Mouse (Mus musculus) heart, embryonic 14.5 days (tissue): ENCODE results near the gene Phb2. TPM values are rescaled to one million over a fixed set of nuclear protein-coding genes. Genes with fewer than 3 reads are reported as not detected.
"Not testable (repeated sequence)": the region's sequence is repeated elsewhere in the genome, so short reads cannot be mapped to it uniquely, and the experiment has no call there.

Experiments
- ATAC-seq: fragments of 200-750 bp; cut with Nextera tagmentation; 2 replicates; pipeline ENCODE4 v1.8.0; 2017; ENCODE audit warnings: low read depth, moderate TSS enrichment; ENCODE audit not compliant: insufficient number of reproducible peaks, insufficient read depth, low FRiP score
- H3K27ac ChIP-seq, 2 experiments: fragments of 200-500 bp in 1 of 2; fragments of 300-500 bp in 1 of 2; sonication (generic) in 1 of 2; replicated peaks in 1 of 2; 2 replicates each; pipeline ENCODE4 v1.5.1; 2012 to 2014; ENCODE audit warnings: low read depth in 2 of 2, low read length in 2 of 2, control low read depth in 1 of 2, mild to moderate bottlenecking in 1 of 2, mixed read lengths in 1 of 2; ENCODE audit not compliant: control insufficient read depth in 1 of 2, insufficient read depth in 1 of 2
- H3K27me3 ChIP-seq: fragments of 300-500 bp; sonication (generic); 2 replicates; pipeline ENCODE4 v1.6.1; 2014; ENCODE audit warnings: mild to moderate bottlenecking, low read length, control low read depth; ENCODE audit not compliant: control insufficient read depth, insufficient read depth
- H3K36me3 ChIP-seq: fragments of 300-500 bp; sonication (generic); 2 replicates; pipeline ENCODE4 v1.6.1; 2014; ENCODE audit warnings: mild to moderate bottlenecking, control low read depth, low read length, mixed read lengths; ENCODE audit not compliant: control insufficient read depth, insufficient read depth
- H3K4me1 ChIP-seq, 2 experiments: fragments of 200-500 bp in 1 of 2; fragments of 300-500 bp in 1 of 2; sonication (generic) in 1 of 2; 2 replicates each; pipeline ENCODE4 v1.6.1; 2012 to 2014; ENCODE audit warnings: low read length in 2 of 2, control low read depth in 1 of 2, mixed read lengths in 1 of 2; ENCODE audit not compliant: control insufficient read depth in 2 of 2, insufficient read depth in 2 of 2
- H3K4me2 ChIP-seq: fragments of 300-500 bp; sonication (generic); 2 replicates; pipeline ENCODE4 v1.6.1; 2014; ENCODE audit warnings: mild to moderate bottlenecking, low read length
- H3K4me3 ChIP-seq, 2 experiments: fragments of 200-500 bp in 1 of 2; fragments of 300-500 bp in 1 of 2; sonication (generic) in 1 of 2; 2 replicates each; pipeline ENCODE4 v1.5.1; 2012 to 2014; ENCODE audit warnings: low read length in 2 of 2, mild to moderate bottlenecking in 2 of 2, control low read depth in 1 of 2, low read depth in 1 of 2, moderate library complexity in 1 of 2; ENCODE audit not compliant: control insufficient read depth in 1 of 2, insufficient read depth in 1 of 2
- H3K9ac ChIP-seq: fragments of 300-500 bp; sonication (generic); 2 replicates; pipeline ENCODE4 v1.6.1; 2014; ENCODE audit warnings: mild to moderate bottlenecking, low read length
- H3K9me3 ChIP-seq: fragments of 300-500 bp; sonication (generic); 2 replicates; pipeline ENCODE4 v1.6.1; 2016; ENCODE audit warnings: low read length, control low read depth; ENCODE audit not compliant: control insufficient read depth
- WGBS: fragments of 180-500 bp; shearing (Covaris S2); extraction: QIAGEN DNeasy Blood & Tissue Kit; methylation state at CpG from one replicate; pipeline ENCODE4 v1.1.7; 2014; 5-methylcytosine and 5-hydroxymethylcytosine counted together
- polyA plus RNA-seq: library from polyadenylated mRNA; unstranded; fragments of >200 nt; fragmentation: Nextera tagmentation; extraction: Ambion mirVana; gene quantifications from 2 replicates; pipeline ENCODE4 v1.2.1, GENCODE M21; 2014

Gene Phb2
- polyA plus RNA-seq, 1 experiment from 2014 or later, result 295 TPM

DNA sequence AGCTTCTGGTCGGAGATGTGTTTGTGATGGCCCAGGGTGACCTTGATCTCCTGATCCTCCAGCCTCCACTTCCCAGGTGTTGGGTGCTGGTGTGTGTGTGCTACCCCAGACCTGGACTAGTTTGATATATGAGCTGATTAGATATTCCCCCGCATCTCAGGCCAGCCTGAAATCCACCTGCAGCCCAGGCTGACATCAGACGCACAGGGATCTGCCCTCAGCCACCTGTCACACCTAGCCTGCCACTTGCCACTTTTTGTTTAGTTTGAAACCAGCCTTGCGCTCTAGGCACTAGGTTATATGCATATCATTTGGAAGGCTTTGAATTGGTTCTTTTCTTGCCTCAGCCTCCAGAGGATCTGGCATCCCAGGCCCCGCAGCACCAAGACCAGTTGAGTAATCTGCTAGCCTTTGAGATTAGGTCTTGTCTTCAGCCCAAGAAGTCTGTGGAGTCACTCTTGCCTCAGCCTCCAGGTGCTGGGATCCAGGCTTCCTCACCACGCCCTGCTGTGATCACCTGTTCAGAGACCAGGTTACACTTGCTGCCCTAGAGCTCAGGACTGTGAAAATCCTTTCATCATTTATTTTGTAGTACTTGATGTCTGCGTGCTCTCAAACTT, 41.7 kb upstream of the Phb2 start:
- Histone ChIP-seq H3K4me2 (no peak overlapping the region), H3K27ac (no peak overlapping the region), H3K27me3 (no peaks in the 10 kb centered on the region), H3K9me3 (no peaks in the 10 kb centered on the region), H3K36me3 (peaks cover 4% of the 10 kb centered on the region), H3K9ac (no peak overlapping the region), H3K4me3 (no peak overlapping the region), H3K4me1 (peaks cover 0 to 2% of the 10 kb centered on the region in 2 experiments; a peak in 1 of 4 replicates)
- no peak for ATAC-seq
- 88% methylated on average over 7 of the region's 7 CpGs for WGBS

DNA sequence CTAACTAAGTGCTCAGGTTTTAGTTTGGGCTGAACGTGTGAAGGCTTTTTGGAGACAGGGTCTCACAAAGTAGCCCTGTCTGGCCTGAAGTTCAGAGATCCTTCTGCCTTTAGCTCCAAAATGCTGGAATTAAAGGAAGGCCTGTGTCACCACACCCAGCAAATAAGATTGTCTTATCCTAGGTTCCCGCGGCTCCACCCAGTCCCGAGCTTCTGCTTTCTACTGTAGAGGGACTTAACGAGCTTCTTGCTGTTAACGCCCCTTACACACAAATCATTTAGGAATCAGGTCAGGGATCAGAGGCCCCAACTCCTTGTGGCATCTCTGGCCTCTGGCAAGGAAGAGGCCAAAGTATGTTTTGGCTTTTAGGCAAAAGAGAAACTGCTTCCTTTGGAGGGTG, 40.0 kb upstream of the Phb2 start:
- WGBS, result 48% methylated on average over 6 of the region's 6 CpGs
- Histone ChIP-seq H3K4me3 (no peak overlapping the region), H3K36me3 (peaks cover 4% of the 10 kb centered on the region; the same call in 1 of the 2 replicates), H3K27ac (no peak overlapping the region), H3K4me2 (no peak overlapping the region), H3K27me3 (no peaks in the 10 kb centered on the region), H3K9ac (no peak overlapping the region), H3K4me1 (peaks cover 0 to 2% of the 10 kb centered on the region in 2 experiments; a peak in 1 of 4 replicates), H3K9me3 (no peaks in the 10 kb centered on the region)
- no peak for ATAC-seq

DNA sequence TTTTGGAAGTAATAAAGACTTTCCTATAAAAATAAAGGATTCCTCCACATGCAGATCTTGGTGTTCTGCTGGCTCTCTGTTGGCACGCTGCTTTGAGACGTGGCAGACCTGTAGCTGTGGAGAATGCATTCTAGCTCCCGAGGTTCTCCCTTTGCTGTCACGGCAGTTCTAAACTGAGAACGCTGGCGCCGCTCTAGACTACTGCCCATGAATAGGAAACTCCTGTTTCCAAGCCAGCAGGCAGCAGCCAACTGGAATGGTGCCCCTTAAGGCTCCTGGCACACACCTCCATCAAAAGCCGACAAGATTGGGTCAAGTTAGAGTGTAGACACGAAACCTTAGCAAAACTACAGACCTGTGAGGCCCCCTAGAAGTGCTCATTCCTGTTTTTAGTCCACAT, 38.5 kb upstream of the Phb2 start:
- Histone ChIP-seq H3K27me3 (no peaks in the 10 kb centered on the region), H3K36me3 (peaks cover 4% of the 10 kb centered on the region; the same call in 1 of the 2 replicates), H3K9ac (no peak overlapping the region), H3K4me3 (no peak overlapping the region), H3K27ac (no peak overlapping the region), H3K9me3 (no peaks in the 10 kb centered on the region), H3K4me1 (peaks cover 0 to 2% of the 10 kb centered on the region in 2 experiments; a peak in 1 of 4 replicates), H3K4me2 (no peak overlapping the region)
- WGBS, result 89% methylated on average over 9 of the region's 9 CpGs
- ATAC-seq, result no peak

DNA sequence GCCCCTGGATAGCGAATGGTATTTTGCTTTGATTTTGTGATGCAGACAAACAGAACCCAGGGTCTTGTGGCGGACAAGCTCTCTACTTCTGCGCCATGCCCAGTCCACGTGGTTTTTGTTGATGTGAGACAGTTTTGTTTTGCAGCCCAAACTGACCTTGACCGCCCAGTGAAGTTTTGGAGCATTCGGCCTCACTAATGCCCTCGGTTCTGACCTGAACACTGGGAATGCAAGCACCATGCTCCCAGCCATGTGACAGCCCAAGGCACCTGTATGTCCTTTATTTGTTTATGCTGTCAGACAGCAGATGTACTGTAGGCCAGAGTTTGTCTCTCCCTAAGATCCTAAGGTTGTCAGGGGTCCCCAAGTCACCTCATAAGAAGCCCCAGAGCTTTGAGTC, 37.5 kb upstream of the Phb2 start:
- Histone ChIP-seq H3K27me3 (no peaks in the 10 kb centered on the region), H3K27ac (no peak overlapping the region), H3K4me2 (no peak overlapping the region), H3K36me3 (peaks cover 4% of the 10 kb centered on the region; the same call in 1 of the 2 replicates), H3K9ac (no peak overlapping the region), H3K4me3 (no peak overlapping the region), H3K4me1 (peaks cover 2 to 3% of the 10 kb centered on the region in 2 experiments; a peak in 1 of 4 replicates), H3K9me3 (no peaks in the 10 kb centered on the region)
- no peak for ATAC-seq
- WGBS, result 93% methylated on average over 7 of the region's 7 CpGs

DNA sequence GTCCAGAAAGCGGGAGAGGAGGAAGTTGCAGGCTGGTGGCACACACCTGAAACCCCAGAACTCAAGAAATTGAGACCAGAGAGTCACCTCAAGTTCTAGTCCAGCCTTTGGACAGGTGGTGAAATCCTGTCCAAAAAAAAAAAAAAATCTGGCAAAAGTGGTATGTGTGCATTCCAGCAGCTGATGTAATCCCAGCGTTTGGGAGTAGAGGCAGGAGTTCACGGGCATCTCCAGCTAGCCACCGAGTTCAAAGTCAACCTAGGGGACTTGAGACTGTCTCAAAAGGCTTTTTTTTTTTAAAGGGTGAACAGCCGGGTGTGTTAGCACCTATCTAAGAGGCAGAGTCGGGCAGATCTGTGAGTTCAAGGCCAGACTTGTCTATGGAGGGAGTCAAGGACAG, 36.0 kb upstream of the Phb2 start:
- H3K9ac ChIP-seq, result no peak overlapping the region
- no peaks in the 10 kb centered on the region for H3K9me3 ChIP-seq
- H3K27ac ChIP-seq, result no peak overlapping the region
- no peaks in the 10 kb centered on the region for H3K27me3 ChIP-seq
- no peak for ATAC-seq
- peaks cover 2 to 3% of the 10 kb centered on the region in 2 experiments; a peak in 1 of 4 replicates for H3K4me1 ChIP-seq
- WGBS, result 81% methylated on average over 6 of the region's 6 CpGs
- peaks cover 4% of the 10 kb centered on the region; the same call in 1 of the 2 replicates for H3K36me3 ChIP-seq
- H3K4me2 ChIP-seq, result no peak overlapping the region
- H3K4me3 ChIP-seq, result no peak overlapping the region

DNA sequence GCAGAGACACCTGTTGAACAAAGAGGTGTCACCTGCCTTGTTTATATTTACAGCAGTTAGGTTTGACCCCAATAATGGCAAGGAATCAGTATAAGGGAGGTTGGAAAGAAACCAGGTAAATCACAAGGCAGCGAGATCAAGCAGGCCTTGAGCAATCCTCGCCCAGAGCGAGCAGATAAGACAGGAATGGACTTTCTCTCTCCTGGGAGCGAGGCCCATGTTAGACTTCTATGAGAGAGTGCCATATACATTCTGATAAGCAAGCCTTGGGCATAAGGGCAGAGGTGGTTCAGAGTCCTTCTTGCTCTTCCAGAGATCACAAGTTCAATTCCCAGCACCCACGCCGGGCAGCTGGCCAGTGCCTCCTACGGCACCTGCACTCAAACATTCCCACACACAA, 33.4 kb upstream of the Phb2 start:
- 61% methylated on average over 7 of the region's 7 CpGs for WGBS
- no peak for ATAC-seq
- Histone ChIP-seq H3K9me3 (no peaks in the 10 kb centered on the region), H3K27ac (no peak overlapping the region), H3K36me3 (peaks cover 4% of the 10 kb centered on the region; the same call in 1 of the 2 replicates), H3K4me3 (no peak overlapping the region), H3K27me3 (no peaks in the 10 kb centered on the region), H3K4me2 (no peak overlapping the region), H3K4me1 (peaks cover 2 to 12% of the 10 kb centered on the region in 2 experiments; a peak in 3 of 4 replicates), H3K9ac (no peak overlapping the region)

DNA sequence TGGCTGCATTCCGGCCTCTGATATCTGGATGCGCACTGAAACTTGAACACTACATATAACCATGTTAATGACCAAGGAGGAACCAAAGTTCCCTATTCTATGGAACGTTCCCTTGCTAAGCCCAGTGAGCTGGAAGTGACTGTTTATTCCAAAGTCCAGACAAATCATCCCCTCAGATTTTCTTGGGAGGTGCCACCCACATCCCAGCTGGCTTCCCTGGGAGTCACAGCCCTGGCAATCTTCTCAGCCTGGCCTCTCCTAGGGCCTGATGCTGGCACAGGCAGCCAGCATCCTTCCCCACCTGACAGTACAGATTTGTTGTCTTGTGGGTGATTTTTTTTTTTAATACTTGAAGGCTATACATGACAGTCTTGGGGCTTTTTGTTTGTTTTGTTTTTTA, 32.6 kb upstream of the Phb2 start:
- WGBS, result 98% methylated on average over 3 of the region's 3 CpGs
- no peak overlapping the region for H3K27ac ChIP-seq
- no peak for ATAC-seq

DNA sequence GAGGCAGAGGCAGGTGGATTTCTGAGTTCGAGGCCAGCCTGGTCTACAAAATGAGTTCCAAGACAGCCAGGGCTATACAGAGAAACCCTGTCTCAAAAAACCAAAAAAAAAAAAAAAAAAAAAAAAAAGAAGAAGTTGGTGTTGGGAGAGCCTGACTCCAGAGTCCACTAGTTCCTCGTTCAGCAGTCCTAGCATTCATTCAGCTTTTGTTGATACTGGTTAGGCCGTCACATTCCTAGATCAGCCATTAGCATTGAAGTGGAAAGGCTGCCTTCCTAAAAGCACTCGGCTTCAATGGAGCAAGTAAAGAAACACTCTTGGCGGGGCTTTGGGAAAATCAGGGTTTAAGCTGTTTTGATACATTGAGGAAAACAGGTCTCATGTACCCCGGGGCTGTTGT, 29.8 kb upstream of the Phb2 start:
- H3K27ac ChIP-seq, H3K27me3 ChIP-seq, H3K4me3 ChIP-seq, H3K4me2 ChIP-seq, H3K9ac ChIP-seq, ATAC-seq, H3K9me3 ChIP-seq, H3K36me3 ChIP-seq: not testable (repeated sequence)
- H3K4me1 ChIP-seq, result peaks cover 3 to 22% of the 10 kb centered on the region in 2 experiments; a peak in 3 of 4 replicates
- WGBS, result 77% methylated on average over 6 of the region's 6 CpGs

More for the DNA sequence above, 32.6 kb upstream of the Phb2 start:
- Histone ChIP-seq H3K36me3 (peaks cover 4% of the 10 kb centered on the region; the same call in 1 of the 2 replicates), H3K4me1 (peaks cover 3 to 15% of the 10 kb centered on the region in 2 experiments; a peak in 3 of 4 replicates), H3K4me2 (no peak overlapping the region), H3K27me3 (no peaks in the 10 kb centered on the region), H3K9me3 (no peaks in the 10 kb centered on the region), H3K4me3 (no peak overlapping the region), H3K9ac (no peak overlapping the region)
